Mouse (Mus musculus) mouse trophoblast stem cell (cell line): ENCODE measurements around the gene Grik4.

Experiments used
- in situ Hi-C, 2 experiments: fragments of 300-500 bp; cut with MseI, MboI; formaldehyde crosslinking; loops; 2 replicates in 1 of 2; 3 replicates in 1 of 2; pipeline ENCODE4 v1.15.1; 2025

Gene Grik4

GRCm38 (mm10) chr9:42503709-42504108 is 440.6 kb downstream of the Grik4 start:
- in situ Hi-C loops = no loop called here

- in situ Hi-C loops = no loop called here
Observed at GRCm38 (mm10) chr9:42496296-42496695, 448.0 kb downstream of the Grik4 start.

- in situ Hi-C loops = no loop called here
Observed at GRCm38 (mm10) chr9:42491780-42492179, 452.5 kb downstream of the Grik4 start.

GRCm38 (mm10) chr9:42490589-42491382 is 453.5 kb downstream of the Grik4 start:
- in situ Hi-C loops = no loop called here

- in situ Hi-C loops = no loop called here
Observed at GRCm38 (mm10) chr9:42488071-42488470, 456.2 kb downstream of the Grik4 start.

GRCm38 (mm10) chr9:42486913-42487312 is 457.4 kb downstream of the Grik4 start:
- in situ Hi-C loops = no loop called here

GRCm38 (mm10) chr9:42484667-42485066 is 459.6 kb downstream of the Grik4 start:
- in situ Hi-C loops = no loop called here

- in situ Hi-C loops = no loop called here
Observed at GRCm38 (mm10) chr9:42482944-42483343, 461.3 kb downstream of the Grik4 start.

GRCm38 (mm10) chr9:42476166-42476565 is 468.1 kb downstream of the Grik4 start:
- in situ Hi-C loops = no loop called here

GRCm38 (mm10) chr9:42474244-42474643 is 470.0 kb downstream of the Grik4 start:
- in situ Hi-C loops = no loop called here

- in situ Hi-C loops = no loop called here
Observed at GRCm38 (mm10) chr9:42471921-42472747, 472.2 kb downstream of the Grik4 start.

- in situ Hi-C loops = no loop called here
Observed at GRCm38 (mm10) chr9:42471214-42471613, 473.1 kb downstream of the Grik4 start.

GRCm38 (mm10) chr9:42469323-42469722 is 475.0 kb downstream of the Grik4 start:
- in situ Hi-C loops = no loop called here

- in situ Hi-C loops = no loop called here
Observed at GRCm38 (mm10) chr9:42468360-42468759, 475.9 kb downstream of the Grik4 start.
